Mouse (Mus musculus) liver, embryonic 14.5 days (tissue): Measurements from ENCODE around the gene Rtp3. TPM values are rescaled to one million over a fixed set of nuclear protein-coding genes. Genes with fewer than 3 reads are reported as not detected.

Source experiments
- ATAC-seq: fragments of 200-750 bp; cut with Nextera tagmentation; 2 replicates; pipeline ENCODE4 v1.8.0; 2017; ENCODE audit warnings: moderate number of reproducible peaks, mild to moderate bottlenecking, moderate library complexity; ENCODE audit not compliant: insufficient read depth
- DNase-seq, 3 experiments: peaks; one replicate each; pipeline ENCODE4 v3.0.0-alpha.2; 2012 to 2013; ENCODE audit warnings: low read depth in 3 of 3, low spot score in 3 of 3
- H3K27ac ChIP-seq: fragments of 300-500 bp; sonication (generic); 2 replicates; pipeline ENCODE4 v1.5.1; 2014; ENCODE audit warnings: moderate library complexity, mild to moderate bottlenecking, control low read depth, inconsistent platforms
- H3K27me3 ChIP-seq: fragments of 300-500 bp; sonication (generic); 2 replicates; pipeline ENCODE4 v1.6.1; 2014; ENCODE audit warnings: mild to moderate bottlenecking, low read length, moderate library complexity; ENCODE audit not compliant: control insufficient read depth, insufficient read depth
- H3K36me3 ChIP-seq: fragments of 300-500 bp; sonication (generic); replicated peaks from 2 replicates; pipeline ENCODE4 v1.6.1; 2014; ENCODE audit warnings: low read depth; ENCODE audit not compliant: control insufficient read depth, insufficient read depth
- H3K4me1 ChIP-seq, 2 experiments: fragments of 200-500 bp in 1 of 2; fragments of 300-500 bp in 1 of 2; sonication (generic) in 1 of 2; replicated peaks; 2 replicates each; pipeline ENCODE4 v1.6.1; 2012 to 2014; ENCODE audit warnings: antibody characterized with exemption in 1 of 2, inconsistent platforms in 1 of 2, low read length in 1 of 2; ENCODE audit not compliant: control insufficient read depth in 2 of 2, insufficient read depth in 2 of 2
- H3K4me2 ChIP-seq: fragments of 300-500 bp; sonication (generic); 2 replicates; pipeline ENCODE4 v1.6.1; 2014; ENCODE audit warnings: low read depth, mild to moderate bottlenecking, control low read depth, moderate library complexity
- H3K4me3 ChIP-seq, 2 experiments: fragments of 200-500 bp in 1 of 2; fragments of 300-500 bp in 1 of 2; sonication (generic) in 1 of 2; 2 replicates each; pipeline ENCODE4 v1.5.1; 2012 to 2014; ENCODE audit warnings: low read depth in 2 of 2, low read length in 2 of 2, mild to moderate bottlenecking in 2 of 2, control low read depth in 1 of 2, inconsistent platforms in 1 of 2, moderate library complexity in 1 of 2; ENCODE audit not compliant: insufficient read depth in 1 of 2
- H3K9ac ChIP-seq: fragments of 300-500 bp; sonication (generic); replicated peaks from 2 replicates; pipeline ENCODE4 v1.6.1; 2014; ENCODE audit warnings: mild to moderate bottlenecking, control low read depth, moderate library complexity
- H3K9me3 ChIP-seq: fragments of 300-500 bp; sonication (generic); 2 replicates; pipeline ENCODE4 v1.6.1; 2016; ENCODE audit warnings: low read length, mixed read lengths; ENCODE audit not compliant: control insufficient read depth
- CTCF ChIP-seq: IDR thresholded peaks from 2 replicates; pipeline ENCODE4 v1.5.1; 2016; ENCODE audit warnings: antibody characterized with exemption, low read depth, control low read depth
- EP300 ChIP-seq: IDR thresholded peaks from 2 replicates; pipeline ENCODE4 v1.6.1; 2016; ENCODE audit warnings: antibody characterized with exemption, low read depth
- WGBS: fragments of 180-500 bp; shearing (Covaris S2); extraction: QIAGEN DNeasy Blood & Tissue Kit; methylation state at CpG from one replicate; pipeline ENCODE4 v1.1.7; 2014; ENCODE audit not compliant: insufficient replicate concordance; 5-methylcytosine and 5-hydroxymethylcytosine counted together
- polyA plus RNA-seq, 2 experiments: library from polyadenylated mRNA; depleted of rRNA in 1 of 2; stranded (reverse) in 1 of 2; unstranded in 1 of 2; fragments of >200 nt; fragmentation: Nextera tagmentation in 1 of 2; extraction: Ambion mirVana in 1 of 2; gene quantifications; 2 replicates each; pipeline versions ENCODE4 v1.2.1 to v1.2.3; 2012 to 2014

Gene Rtp3
- polyA plus RNA-seq, 2 experiments, result 15.6 to 26.0 TPM

DNA sequence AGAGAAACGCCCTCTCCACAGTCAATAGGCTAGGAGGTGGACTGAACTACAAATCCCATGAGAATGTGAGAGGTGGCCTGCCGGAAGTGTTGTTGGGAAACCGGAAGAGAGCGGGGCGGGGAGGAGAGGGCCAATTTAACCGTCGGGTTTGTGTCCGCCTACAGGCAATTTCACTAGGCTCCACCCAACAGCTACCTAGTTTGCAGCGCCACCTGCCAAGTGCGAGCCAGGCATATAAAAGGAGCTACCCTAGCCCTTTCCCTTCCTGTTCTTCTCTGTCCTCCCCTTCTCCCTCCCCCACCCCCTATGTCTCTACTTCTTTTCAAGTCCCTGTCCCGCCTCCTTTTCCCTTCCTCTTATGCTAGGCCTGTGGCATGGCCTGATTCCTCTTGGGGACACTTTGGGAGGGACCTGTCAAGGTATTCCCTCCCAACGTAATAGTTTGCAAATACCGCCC is 4.4 kb upstream of the Rtp3 start:
- Histone ChIP-seq H3K4me2 (peak overlapping the region; percentile 63), H3K27me3 (no peaks in the 10 kb centered on the region), H3K4me3 (peak overlapping the region; percentile 29 to 54), H3K27ac (no peak overlapping the region; the same call in 1 of the 2 replicates), H3K9ac (peak overlapping the region; percentile 13; the same call in 1 of the 2 replicates), H3K36me3 (no peaks in the 10 kb centered on the region), H3K9me3 (no peaks in the 10 kb centered on the region), H3K4me1 (peaks cover 0 to 12% of the 10 kb centered on the region in 2 experiments; a peak in 2 of 4 replicates)
- TF ChIP-seq EP300 (no peak), CTCF (peak; percentile 58)
- ATAC-seq, result peak; percentile 67
- peak; percentile 66 to 70 (median 68) for DNase-seq
- WGBS, result 10% methylated on average over 13 of the region's 13 CpGs

GRCm38 (mm10) chr9:110993281-110993709 is 2.9 kb upstream of the Rtp3 start:
- H3K9me3 ChIP-seq, result no peaks in the 10 kb centered on the region
- DNase-seq, result peak; percentile 28 to 39 (median 34)
- no peak overlapping the region for H3K9ac ChIP-seq
- TF ChIP-seq CTCF (no peak), EP300 (no peak)
- no peaks in the 10 kb centered on the region for H3K27me3 ChIP-seq
- no peaks in the 10 kb centered on the region for H3K36me3 ChIP-seq
- peaks cover 0 to 12% of the 10 kb centered on the region in 2 experiments; a peak in 2 of 4 replicates for H3K4me1 ChIP-seq
- WGBS, result 34% methylated on average over 3 of the region's 3 CpGs
- no peak overlapping the region for H3K4me3 ChIP-seq
- ATAC-seq, result peak; percentile 42
- no peak overlapping the region for H3K4me2 ChIP-seq
- H3K27ac ChIP-seq, result no peak overlapping the region

DNA sequence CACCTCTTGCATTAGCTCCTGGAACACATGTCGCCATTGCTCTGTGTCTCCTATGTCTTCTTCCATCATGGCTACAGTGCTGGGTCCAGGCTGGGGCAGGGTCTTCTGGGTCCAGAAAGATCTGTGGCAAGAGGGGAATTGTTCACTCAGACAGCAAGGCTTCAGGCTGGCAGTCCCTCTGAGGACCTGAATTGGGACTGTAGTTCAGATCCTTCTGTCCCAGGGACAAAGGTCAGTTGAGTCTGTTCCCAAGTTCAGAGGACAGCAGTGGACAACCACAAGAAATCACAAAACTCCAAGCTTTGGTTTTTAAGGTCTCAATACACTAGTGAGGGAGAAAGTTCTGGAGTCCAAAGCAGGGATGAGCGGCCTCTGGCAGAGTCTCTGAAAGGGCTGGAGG is 840 bp downstream of the Rtp3 start:
- Histone ChIP-seq H3K36me3 (no peaks in the 10 kb centered on the region), H3K4me1 (peaks cover 0 to 9% of the 10 kb centered on the region in 2 experiments; a peak in 2 of 4 replicates), H3K4me3 (peak overlapping the region; percentile 38 to 52), H3K27me3 (no peaks in the 10 kb centered on the region), H3K4me2 (peak overlapping the region; percentile 48), H3K9me3 (no peaks in the 10 kb centered on the region), H3K27ac (no peak overlapping the region), H3K9ac (peak overlapping the region; percentile 20; the same call in 1 of the 2 replicates)
- DNase-seq (no peak), ATAC-seq (no peak)
- TF ChIP-seq CTCF (no peak), EP300 (no peak)
- WGBS, result 59% methylated on average over 2 of the region's 2 CpGs

- no peaks in the 10 kb centered on the region for H3K36me3 ChIP-seq
- H3K4me1 ChIP-seq, result peaks cover 0 to 7% of the 10 kb centered on the region in 2 experiments; a peak in 2 of 4 replicates
- TF ChIP-seq EP300 (no peak), CTCF (no peak)
- ATAC-seq (no peak), DNase-seq (no peak)
- no peaks in the 10 kb centered on the region for H3K9me3 ChIP-seq
- peak overlapping the region; percentile 20; the same call in 1 of the 2 replicates for H3K9ac ChIP-seq
- peak overlapping the region; percentile 38 to 52 for H3K4me3 ChIP-seq
- H3K27me3 ChIP-seq, result no peaks in the 10 kb centered on the region
- no peak overlapping the region for H3K27ac ChIP-seq
- whole genome bisulfite sequencing, result 33% methylated on average over 4 of the region's 4 CpGs
- peak overlapping the region; percentile 48 for H3K4me2 ChIP-seq
Observed at GRCm38 (mm10) chr9:110989141-110989540, 1.2 kb downstream of the Rtp3 start.

- TF ChIP-seq EP300 (no peak), CTCF (no peak)
- no peak for ATAC-seq
- H3K4me3 ChIP-seq, result peak overlapping the region; percentile 18 to 24; a peak in 3 of 4 replicates
- 50% methylated on average over 3 of the region's 3 CpGs for WGBS
- no peak overlapping the region for H3K9ac ChIP-seq
- H3K36me3 ChIP-seq, result no peaks in the 10 kb centered on the region
- no peaks in the 10 kb centered on the region for H3K9me3 ChIP-seq
- H3K27me3 ChIP-seq, result no peaks in the 10 kb centered on the region
- DNase-seq, result no peak
- no peak overlapping the region for H3K27ac ChIP-seq
- H3K4me2 ChIP-seq, result peak overlapping the region; percentile 48
- H3K4me1 ChIP-seq, result peaks cover 0 to 7% of the 10 kb centered on the region in 2 experiments; a peak in 2 of 4 replicates
Observed at GRCm38 (mm10) chr9:110988078-110988477, 2.3 kb downstream of the Rtp3 start.
